Mouse (Mus musculus) embryo, embryonic 10 days (tissue): Measurements from ENCODE around the gene Sec23ip.
A peak's percentile ranks its signal among the peaks of the same experiment; 100 is the strongest.
"Not testable (repeated sequence)": the region's sequence is repeated elsewhere in the genome, so short reads cannot be mapped to it uniquely, and the experiment has no call there.

ENCODE experiments used
- DNase-seq: peaks from one replicate; pipeline ENCODE4 v3.0.0-alpha.2; 2015; ENCODE audit warnings: low spot score

Gene Sec23ip

DNA sequence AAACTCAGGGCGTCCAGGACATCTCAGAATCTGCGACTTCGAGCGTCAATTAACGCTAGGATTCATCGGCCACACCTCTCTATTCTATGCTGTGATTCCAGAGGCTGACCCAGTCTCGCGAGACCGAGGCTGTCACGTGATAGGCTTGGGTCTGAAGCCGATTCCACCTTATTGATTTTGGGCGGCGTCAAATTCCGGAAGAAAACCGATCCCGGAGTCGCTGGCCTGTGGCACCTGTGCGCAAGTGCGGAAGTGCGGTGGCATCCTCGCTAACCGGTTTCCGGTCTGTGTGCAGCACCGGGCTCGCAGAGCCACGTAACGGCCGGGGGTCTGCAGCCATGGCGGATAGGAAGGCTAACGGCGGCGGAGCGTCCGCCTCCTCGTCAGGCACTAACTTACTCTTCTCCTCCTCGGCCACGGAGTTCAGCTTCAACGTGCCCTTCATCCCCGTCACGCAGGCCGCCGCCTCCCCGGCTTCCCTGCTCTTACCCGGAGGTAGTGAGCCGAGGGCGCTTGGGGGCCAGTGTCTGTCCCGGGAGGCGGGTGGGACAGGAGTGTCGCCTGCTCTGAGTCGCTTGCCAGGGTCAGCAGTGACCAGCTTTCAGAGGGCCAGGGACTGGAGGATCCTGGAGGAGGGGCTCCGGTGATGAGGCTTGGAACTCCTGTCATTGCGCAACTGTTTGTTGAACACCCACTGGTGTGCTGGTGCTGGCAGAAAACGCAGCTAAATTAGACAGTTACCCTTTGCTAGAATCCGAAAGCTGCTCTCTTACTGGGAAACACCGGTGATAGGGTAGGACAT, at the start of gene Sec23ip:
Gene Sec23ip, plus strand, starts transcription at position 260 of the 802 bp plus-strand sequence.
- DNase-seq: peak; percentile 100

GRCm38 (mm10) chr7:128699959-128700358, 44.8 kb upstream of the Sec23ip start:
- DNase-seq: not testable (repeated sequence)

DNA sequence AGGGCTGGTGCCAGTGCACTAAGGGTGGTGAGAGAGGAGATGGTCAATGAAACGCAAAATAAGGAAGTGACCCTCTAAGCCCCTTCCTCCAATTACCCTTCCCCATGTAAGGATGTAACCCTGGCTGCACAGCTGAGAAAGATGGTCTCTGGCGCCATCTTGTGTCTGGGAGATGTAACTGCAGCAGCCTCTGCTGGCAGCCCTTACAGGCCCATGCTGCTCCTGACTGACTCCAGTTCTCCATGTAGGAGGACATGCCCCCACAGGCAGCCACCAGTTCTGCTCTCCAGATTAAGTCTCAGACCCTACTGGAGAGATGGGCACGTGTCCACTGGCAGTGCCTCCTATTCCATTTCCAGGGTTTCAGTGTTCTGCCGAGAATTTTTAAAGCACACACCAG, 39.0 kb upstream of the Sec23ip start:
- DNase-seq: peak; percentile 89

GRCm38 (mm10) chr7:128717991-128718390, 26.8 kb upstream of the Sec23ip start:
- DNase-seq: no peak

- peak; percentile 76 for DNase-seq
These were observed 20.0 kb upstream of the Sec23ip start for GRCm38 (mm10) chr7:128724761-128725160.

DNA sequence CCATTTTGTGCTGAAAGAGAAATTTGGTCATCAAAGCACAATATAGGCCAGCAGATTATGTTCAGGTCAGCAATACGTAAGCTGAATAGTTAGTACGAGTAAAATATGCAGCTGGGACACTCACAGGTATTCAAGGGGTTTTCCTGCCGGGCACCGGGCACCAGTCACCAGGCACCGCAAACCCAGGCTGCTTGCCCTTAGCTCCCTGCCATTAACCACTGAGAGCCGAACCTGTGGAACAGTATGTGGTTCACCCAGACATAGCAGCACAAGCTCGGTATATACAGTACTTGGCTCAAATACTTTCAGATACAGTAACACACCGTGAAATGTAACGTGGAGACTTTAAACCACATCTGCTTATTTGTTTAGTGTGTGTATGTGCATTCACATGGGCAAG, 19.6 kb upstream of the Sec23ip start:
- DNase-seq: no peak

- DNase-seq: no peak
These were observed 17.7 kb upstream of the Sec23ip start for GRCm38 (mm10) chr7:128726999-128727398.

- DNase-seq: peak; percentile 13
These were observed 17.0 kb upstream of the Sec23ip start for GRCm38 (mm10) chr7:128727701-128728100.

DNA sequence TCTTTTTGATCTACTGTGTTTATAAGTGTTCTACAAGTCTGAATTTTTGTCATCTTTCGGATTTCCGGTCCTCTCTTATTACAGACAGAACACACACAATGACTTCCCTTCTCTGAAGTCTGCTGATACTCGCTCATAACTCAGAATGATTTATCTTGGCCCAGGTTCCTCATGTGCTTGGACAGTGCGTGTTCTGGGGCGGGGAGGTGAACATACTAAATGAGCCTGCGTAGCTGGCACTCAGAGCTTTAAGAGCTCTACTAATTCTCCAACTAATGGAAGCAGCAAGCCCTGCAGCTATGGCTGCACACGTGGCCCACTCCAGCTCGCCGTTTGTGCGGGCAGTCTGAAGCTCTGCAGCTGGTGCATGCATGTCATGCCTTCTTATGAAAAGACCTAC, 16.0 kb upstream of the Sec23ip start:
- no peak for DNase-seq

GRCm38 (mm10) chr7:128731585-128731984, 13.2 kb upstream of the Sec23ip start:
- DNase-seq: no peak

- no peak for DNase-seq
These were observed 6.7 kb upstream of the Sec23ip start for GRCm38 (mm10) chr7:128738041-128738440.

- no peak for DNase-seq
These were observed 5.7 kb upstream of the Sec23ip start for GRCm38 (mm10) chr7:128739116-128739461.

DNA sequence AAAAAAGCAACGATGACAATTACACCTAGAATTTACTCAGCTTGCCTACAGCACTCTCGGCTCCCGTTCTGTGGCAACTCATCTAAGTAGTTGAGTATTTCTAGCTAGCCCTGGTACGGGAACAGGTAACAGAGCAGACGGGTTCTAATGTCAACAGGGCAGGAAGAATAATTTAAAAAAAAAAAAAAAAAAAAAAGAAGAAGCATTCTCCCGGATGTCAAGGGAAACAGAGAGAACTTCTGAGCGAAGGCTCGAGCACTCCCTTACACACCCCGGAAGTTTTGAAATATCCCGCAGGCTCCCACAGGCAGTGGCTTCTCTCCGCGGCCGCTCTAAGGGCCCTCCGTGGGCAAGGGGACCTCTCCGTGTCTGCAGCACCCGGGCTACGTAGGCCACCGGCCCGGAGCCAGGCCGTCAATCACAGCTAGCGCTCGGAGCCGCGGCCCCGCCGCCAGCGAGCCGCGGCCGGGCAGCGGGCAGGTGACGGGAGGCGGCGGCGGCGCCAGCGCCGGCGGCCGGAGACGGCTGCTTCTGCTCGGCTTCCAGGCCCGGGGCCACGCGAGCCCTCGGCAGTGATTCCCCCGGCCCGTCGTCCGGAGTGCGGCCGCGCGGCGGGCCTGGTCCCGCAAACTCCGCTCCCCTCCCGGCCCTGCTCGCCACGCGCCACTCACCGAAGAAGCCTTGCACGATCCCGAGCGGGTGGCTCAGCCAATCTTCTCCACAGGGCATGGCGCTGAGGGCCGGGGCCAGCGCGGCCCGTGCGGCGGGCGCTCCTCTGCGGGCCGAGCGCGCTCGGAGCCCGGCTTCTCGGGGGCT, 5.1 kb upstream of the Sec23ip start:
- DNase-seq: peak; percentile 16

DNA sequence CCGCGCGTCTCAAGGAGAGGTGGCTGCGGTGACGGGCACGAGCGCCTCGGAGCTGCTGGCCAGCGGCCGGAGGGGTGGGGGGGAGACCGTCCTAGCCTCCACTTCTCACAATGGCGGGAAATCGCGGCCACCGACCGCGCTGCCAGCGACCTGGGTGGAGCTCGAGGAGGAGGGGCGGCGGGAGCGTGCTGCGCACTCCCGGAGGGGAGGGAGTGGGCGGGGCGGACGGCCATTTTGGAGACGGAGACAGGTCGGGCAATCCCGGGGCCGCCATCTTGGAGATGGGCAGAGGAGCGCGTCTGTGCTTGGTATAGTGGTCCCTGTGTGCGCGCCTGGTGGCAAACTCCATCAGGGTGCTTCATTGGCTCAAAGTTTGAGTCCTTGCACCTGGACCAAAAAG, 4.4 kb upstream of the Sec23ip start, which contains the start of gene Mcmbp:
Gene Mcmbp, minus strand, starts transcription at position 162 of the 400 bp plus-strand sequence.
- DNase-seq: peak; percentile 98

GRCm38 (mm10) chr7:128743898-128744297, 845 bp upstream of the Sec23ip start:
- DNase-seq: no peak

DNA sequence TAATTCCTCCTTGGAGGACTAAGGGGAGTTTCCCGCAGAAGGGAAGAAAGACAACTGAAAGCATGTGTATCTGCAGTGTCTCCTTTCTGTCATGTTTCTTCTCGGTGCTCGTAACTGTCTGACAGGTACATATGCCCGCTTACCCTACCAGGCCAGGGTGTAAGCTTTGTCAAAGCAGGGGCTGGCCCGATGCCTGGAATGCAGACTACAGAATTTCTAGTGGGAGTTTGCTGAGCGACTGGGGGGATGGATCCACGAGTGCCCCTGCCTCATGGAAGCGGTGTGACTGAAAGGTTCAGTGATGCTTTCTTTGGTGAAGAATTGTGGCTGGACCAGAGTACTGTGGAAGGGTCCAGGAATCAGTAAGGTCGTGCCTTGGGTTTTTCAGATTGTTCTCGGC, 1.4 kb downstream of the Sec23ip start:
- no peak for DNase-seq

DNA sequence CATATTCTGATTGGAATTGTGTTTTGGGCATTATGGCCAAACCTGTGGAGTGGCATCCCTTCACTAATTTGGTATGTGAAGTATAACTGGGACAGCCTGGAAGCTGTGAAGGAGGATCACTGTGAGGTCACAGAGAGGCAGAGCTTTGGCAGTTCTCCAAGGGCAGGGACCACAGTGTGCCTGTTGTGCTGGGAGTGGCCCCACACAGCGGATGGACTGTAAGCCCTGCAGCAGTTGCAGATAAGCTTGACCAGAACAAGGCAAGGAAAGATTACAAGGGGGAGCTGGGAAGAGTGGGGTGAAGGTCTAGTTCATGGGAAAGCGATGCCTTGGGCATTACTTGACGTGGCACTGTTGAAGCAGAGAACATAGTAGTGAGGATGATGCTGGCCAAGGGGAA, 4.0 kb downstream of the Sec23ip start:
- DNase-seq: peak; percentile 13

GRCm38 (mm10) chr7:128750296-128750695, 5.6 kb downstream of the Sec23ip start:
- no peak for DNase-seq

DNA sequence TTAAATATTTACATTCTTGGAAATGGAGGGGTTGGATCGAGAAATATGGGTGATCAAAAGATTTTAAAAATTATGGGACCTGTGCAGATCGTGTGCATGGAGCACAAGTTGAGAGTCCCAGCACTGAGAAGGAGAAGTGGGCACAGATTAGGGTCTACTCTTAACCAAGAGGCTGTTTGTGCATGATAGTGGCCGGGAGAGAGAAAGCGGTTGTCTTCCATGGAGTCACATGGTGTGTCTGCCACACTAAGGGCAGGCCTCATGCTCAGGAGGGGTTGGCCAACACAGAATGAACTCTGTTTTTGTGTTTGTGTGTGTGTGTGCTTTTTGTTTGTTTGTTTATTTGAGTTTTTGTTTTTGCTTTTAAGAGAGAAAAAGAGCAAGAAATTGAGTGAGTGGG, 7.3 kb downstream of the Sec23ip start:
- no peak for DNase-seq

- DNase-seq: no peak
These were observed 10.7 kb downstream of the Sec23ip start for GRCm38 (mm10) chr7:128755396-128755795.

- DNase-seq: no peak
These were observed 14.2 kb downstream of the Sec23ip start for GRCm38 (mm10) chr7:128758948-128759347.

DNA sequence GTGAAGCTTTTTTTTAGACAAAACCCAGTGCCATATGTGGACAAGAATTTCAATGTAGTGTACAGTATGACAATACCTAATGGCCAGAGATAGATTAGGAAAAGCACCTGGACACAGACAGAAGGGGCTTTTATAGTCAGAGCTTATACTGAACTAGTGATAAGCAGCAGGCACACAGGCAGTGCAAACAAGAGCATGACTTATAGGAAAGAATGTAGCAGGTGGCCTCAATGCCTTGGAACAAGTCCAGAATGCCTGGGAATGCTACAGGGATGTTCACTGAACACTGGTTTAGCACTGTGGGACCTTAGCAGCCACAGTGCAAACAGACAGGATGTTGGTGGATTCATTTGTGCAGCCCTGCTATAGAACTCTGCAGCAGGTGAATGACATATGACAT, 22.0 kb downstream of the Sec23ip start:
- DNase-seq: no peak

DNA sequence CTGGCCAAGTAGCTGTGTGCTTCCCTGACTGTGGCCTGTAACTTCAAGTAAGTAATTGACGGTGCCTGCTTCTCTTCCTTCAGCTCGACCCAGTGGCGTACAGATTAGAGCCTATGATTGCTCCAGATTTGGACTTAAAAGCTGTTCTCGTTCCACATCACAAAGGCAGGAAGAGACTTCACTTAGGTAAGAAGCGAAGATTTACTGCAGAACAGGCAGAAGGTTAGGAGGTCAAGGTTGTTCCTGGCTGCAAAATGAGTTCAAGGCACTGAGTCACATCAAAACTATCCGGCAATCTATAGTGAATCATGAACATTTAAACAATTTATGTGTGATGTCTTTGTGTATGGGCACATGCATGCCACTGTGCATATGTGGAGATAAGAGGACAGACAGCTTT, 32.5 kb downstream of the Sec23ip start:
- no peak for DNase-seq
